Mouse (Mus musculus) heart, embryonic 12.5 days (tissue): ENCODE measurements around the gene Fermt1. TPM values are rescaled to one million over a fixed set of nuclear protein-coding genes. Genes with fewer than 3 reads are reported as not detected.

Experiments used
- ATAC-seq: fragments of 200-750 bp; cut with Nextera tagmentation; 2 replicates; pipeline ENCODE4 v1.8.0; 2017; ENCODE audit warnings: moderate TSS enrichment, moderate library complexity; ENCODE audit not compliant: insufficient number of reproducible peaks, low FRiP score
- H3K27ac ChIP-seq: fragments of 300-500 bp; sonication (generic); 2 replicates; pipeline ENCODE4 v1.5.1; 2016; ENCODE audit warnings: mild to moderate bottlenecking, moderate library complexity; ENCODE audit not compliant: poor library complexity, severe bottlenecking
- H3K27me3 ChIP-seq: fragments of 300-500 bp; sonication (generic); replicated peaks from 2 replicates; pipeline ENCODE4 v1.6.1; 2016; ENCODE audit warnings: mild to moderate bottlenecking, moderate library complexity
- H3K36me3 ChIP-seq: fragments of 300-500 bp; sonication (generic); 2 replicates; pipeline ENCODE4 v1.6.1; 2016; ENCODE audit warnings: mild to moderate bottlenecking, moderate library complexity
- H3K4me1 ChIP-seq: fragments of 300-500 bp; sonication (generic); replicated peaks from 2 replicates; pipeline ENCODE4 v1.6.1; 2016; ENCODE audit warnings: mild to moderate bottlenecking
- H3K4me2 ChIP-seq: fragments of 300-500 bp; sonication (generic); 2 replicates; pipeline ENCODE4 v1.6.1; 2016; ENCODE audit warnings: mild to moderate bottlenecking, moderate library complexity
- H3K4me3 ChIP-seq: fragments of 300-500 bp; sonication (generic); 2 replicates; pipeline ENCODE4 v1.5.1; 2016; ENCODE audit warnings: mild to moderate bottlenecking
- H3K9ac ChIP-seq: fragments of 300-500 bp; sonication (generic); 2 replicates; pipeline ENCODE4 v1.6.1; 2016; ENCODE audit warnings: mild to moderate bottlenecking, moderate library complexity
- H3K9me3 ChIP-seq: fragments of 300-500 bp; sonication (generic); replicated peaks from 2 replicates; pipeline ENCODE4 v1.6.1; 2016; ENCODE audit warnings: mild to moderate bottlenecking, moderate library complexity
- WGBS: fragments of 180-500 bp; shearing (Covaris S2); methylation state at CpG from one replicate; pipeline ENCODE4 v1.1.7; 2016; 5-methylcytosine and 5-hydroxymethylcytosine counted together
- polyA plus RNA-seq: library from polyadenylated mRNA; unstranded; fragments of >200 nt; fragmentation: Nextera tagmentation; extraction: Ambion mirVana; gene quantifications from 2 replicates; pipeline ENCODE4 v1.2.1, GENCODE M21; 2016

Gene Fermt1
- polyA plus RNA-seq, 1 experiment from 2014 or later = not detected

- H3K9me3 ChIP-seq = no peaks in the 10 kb centered on the region
- no peaks in the 10 kb centered on the region for H3K27me3 ChIP-seq
- no peak for ATAC-seq
- WGBS = 59% methylated on average over 1 of the region's 1 CpGs
- H3K4me3 ChIP-seq = no peak overlapping the region
- H3K4me2 ChIP-seq = no peak overlapping the region
- 0 out of 2 replicates have a peak, but pooled peaks cover 3% of the 10 kb centered on the region for H3K4me1 ChIP-seq
- H3K27ac ChIP-seq = no peak overlapping the region
- no peak overlapping the region for H3K9ac ChIP-seq
- no peaks in the 10 kb centered on the region for H3K36me3 ChIP-seq
Measured at GRCm38 (mm10) chr2:132914785-132915184, 30.9 kb downstream of the Fermt1 start.

- Histone ChIP-seq H3K27ac (no peak overlapping the region), H3K9me3 (no peaks in the 10 kb centered on the region), H3K4me1 (no peaks in the 10 kb centered on the region), H3K27me3 (no peaks in the 10 kb centered on the region; the same call in 1 of the 2 replicates), H3K4me3 (no peak overlapping the region), H3K9ac (no peak overlapping the region), H3K36me3 (no peaks in the 10 kb centered on the region), H3K4me2 (no peak overlapping the region)
- WGBS = 22% methylated on average over 8 of the region's 8 CpGs
- no peak for ATAC-seq
Measured at GRCm38 (mm10) chr2:132906763-132907162, 38.9 kb downstream of the Fermt1 start.

GRCm38 (mm10) chr2:132904961-132905360 is 40.7 kb downstream of the Fermt1 start:
- H3K36me3 ChIP-seq = no peaks in the 10 kb centered on the region
- no peaks in the 10 kb centered on the region; the same call in 1 of the 2 replicates for H3K27me3 ChIP-seq
- no peak overlapping the region for H3K4me2 ChIP-seq
- H3K4me1 ChIP-seq = no peaks in the 10 kb centered on the region
- no peak overlapping the region for H3K9ac ChIP-seq
- WGBS = 62% methylated on average over 2 of the region's 2 CpGs
- H3K27ac ChIP-seq = no peak overlapping the region
- no peak for ATAC-seq
- H3K9me3 ChIP-seq = no peaks in the 10 kb centered on the region
- H3K4me3 ChIP-seq = no peak overlapping the region

- H3K9me3 ChIP-seq = no peaks in the 10 kb centered on the region
- no peak overlapping the region for H3K27ac ChIP-seq
- H3K4me1 ChIP-seq = no peaks in the 10 kb centered on the region
- no peaks in the 10 kb centered on the region; the same call in 1 of the 2 replicates for H3K27me3 ChIP-seq
- no peak for ATAC-seq
- H3K9ac ChIP-seq = no peak overlapping the region
- H3K4me2 ChIP-seq = no peak overlapping the region
- no peaks in the 10 kb centered on the region for H3K36me3 ChIP-seq
- WGBS = 33% methylated on average over 3 of the region's 3 CpGs
- H3K4me3 ChIP-seq = no peak overlapping the region
Measured at GRCm38 (mm10) chr2:132903498-132903897, 42.2 kb downstream of the Fermt1 start.

- ATAC-seq = no peak
- no peak overlapping the region for H3K4me2 ChIP-seq
- H3K27ac ChIP-seq = no peak overlapping the region
- no peaks in the 10 kb centered on the region for H3K4me1 ChIP-seq
- no peak overlapping the region for H3K9ac ChIP-seq
- no peak overlapping the region for H3K4me3 ChIP-seq
- H3K9me3 ChIP-seq = no peaks in the 10 kb centered on the region
- H3K36me3 ChIP-seq = no peaks in the 10 kb centered on the region
- WGBS = 77% methylated on average over 3 of the region's 4 CpGs
- no peaks in the 10 kb centered on the region; the same call in 1 of the 2 replicates for H3K27me3 ChIP-seq
Measured at GRCm38 (mm10) chr2:132902056-132902455, 43.6 kb downstream of the Fermt1 start.

- Histone ChIP-seq H3K4me3 (no peak overlapping the region), H3K27me3 (no peaks in the 10 kb centered on the region; the same call in 1 of the 2 replicates), H3K36me3 (no peaks in the 10 kb centered on the region), H3K9ac (no peak overlapping the region), H3K27ac (no peak overlapping the region), H3K4me2 (no peak overlapping the region), H3K4me1 (no peaks in the 10 kb centered on the region), H3K9me3 (no peaks in the 10 kb centered on the region)
- WGBS = 50% methylated on average over 4 of the region's 4 CpGs
- ATAC-seq = no peak
Measured at GRCm38 (mm10) chr2:132901636-132902035, 44.1 kb downstream of the Fermt1 start.

- H3K4me3 ChIP-seq = no peak overlapping the region
- no peak overlapping the region for H3K9ac ChIP-seq
- no peak overlapping the region for H3K27ac ChIP-seq
- H3K4me2 ChIP-seq = no peak overlapping the region
- H3K4me1 ChIP-seq = no peaks in the 10 kb centered on the region
- H3K9me3 ChIP-seq = no peaks in the 10 kb centered on the region
- no peaks in the 10 kb centered on the region for H3K36me3 ChIP-seq
- no peak for ATAC-seq
- 68% methylated on average over 1 of the region's 1 CpGs for WGBS
- no peaks in the 10 kb centered on the region for H3K27me3 ChIP-seq
Measured at GRCm38 (mm10) chr2:132900596-132900995, 45.1 kb downstream of the Fermt1 start.

GRCm38 (mm10) chr2:132898211-132898610 is 47.5 kb downstream of the Fermt1 start:
- WGBS = 22% methylated on average over 1 of the region's 1 CpGs
- H3K27me3 ChIP-seq = no peaks in the 10 kb centered on the region

GRCm38 (mm10) chr2:132893826-132894225 is 51.9 kb downstream of the Fermt1 start:
- ATAC-seq = no peak
- Histone ChIP-seq H3K4me2 (no peak overlapping the region), H3K4me1 (no peaks in the 10 kb centered on the region), H3K9me3 (no peaks in the 10 kb centered on the region), H3K27me3 (no peaks in the 10 kb centered on the region), H3K4me3 (no peak overlapping the region), H3K36me3 (no peaks in the 10 kb centered on the region), H3K27ac (no peak overlapping the region), H3K9ac (no peak overlapping the region)
- 75% methylated on average over 5 of the region's 5 CpGs for WGBS

More at GRCm38 (mm10) chr2:132898211-132898610, 47.5 kb downstream of the Fermt1 start:
- no peak overlapping the region for H3K27ac ChIP-seq
- ATAC-seq = no peak
- no peaks in the 10 kb centered on the region for H3K4me1 ChIP-seq
- no peaks in the 10 kb centered on the region for H3K9me3 ChIP-seq
- no peak overlapping the region for H3K9ac ChIP-seq
- H3K4me3 ChIP-seq = no peak overlapping the region
- no peak overlapping the region for H3K4me2 ChIP-seq
- no peaks in the 10 kb centered on the region for H3K36me3 ChIP-seq

- 59% methylated on average over 7 of the region's 7 CpGs for WGBS
- no peak for ATAC-seq
Measured at GRCm38 (mm10) chr2:132885312-132885711, 60.4 kb downstream of the Fermt1 start.

GRCm38 (mm10) chr2:132884303-132884967 is 61.3 kb downstream of the Fermt1 start:
- Histone ChIP-seq H3K4me1 (peaks cover 18% of the 10 kb centered on the region), H3K4me3 (no peak overlapping the region), H3K36me3 (no peaks in the 10 kb centered on the region), H3K27me3 (peaks cover 14% of the 10 kb centered on the region), H3K9ac (no peak overlapping the region), H3K9me3 (no peaks in the 10 kb centered on the region), H3K27ac (peak overlapping the region; percentile 28; the same call in 1 of the 2 replicates), H3K4me2 (no peak overlapping the region)
- ATAC-seq = peak; percentile 11; the same call in 1 of the 2 replicates
- 32% methylated on average over 8 of the region's 8 CpGs for WGBS

More at GRCm38 (mm10) chr2:132885312-132885711, 60.4 kb downstream of the Fermt1 start:
- peaks cover 10% of the 10 kb centered on the region for H3K27me3 ChIP-seq
- H3K4me1 ChIP-seq = peaks cover 16% of the 10 kb centered on the region
- no peak overlapping the region for H3K9ac ChIP-seq
- no peak overlapping the region for H3K4me2 ChIP-seq
- no peak overlapping the region for H3K4me3 ChIP-seq
- H3K9me3 ChIP-seq = no peaks in the 10 kb centered on the region
- no peak overlapping the region for H3K27ac ChIP-seq
- no peaks in the 10 kb centered on the region for H3K36me3 ChIP-seq
